Mouse (Mus musculus) midbrain, embryonic 14.5 days (tissue): ENCODE measurements around the gene Sf3b5. TPM values are rescaled to one million over a fixed set of nuclear protein-coding genes. Genes with fewer than 3 reads are reported as not detected.
"Not testable (repeated sequence)": the region's sequence is repeated elsewhere in the genome, so short reads cannot be mapped to it uniquely, and the experiment has no call there.

Experiments used
- ATAC-seq: fragments of 200-750 bp; cut with Nextera tagmentation; 2 replicates; pipeline ENCODE4 v1.8.0; 2017; ENCODE audit warnings: moderate number of reproducible peaks, moderate library complexity; ENCODE audit not compliant: low FRiP score, low TSS enrichment
- DNase-seq: peaks from one replicate; pipeline ENCODE4 v3.0.0-alpha.2; 2015
- H3K27ac ChIP-seq: fragments of 300-500 bp; sonication (generic); replicated peaks from 2 replicates; pipeline ENCODE4 v1.5.1; 2014; ENCODE audit warnings: mild to moderate bottlenecking, low read depth, low read length, moderate library complexity
- H3K27me3 ChIP-seq: fragments of 300-500 bp; sonication (generic); 2 replicates; pipeline ENCODE4 v1.6.1; 2014; ENCODE audit warnings: low read length, control low read depth, mixed read lengths; ENCODE audit not compliant: control insufficient read depth, insufficient read depth
- H3K36me3 ChIP-seq: fragments of 300-500 bp; sonication (generic); 2 replicates; pipeline ENCODE4 v1.6.1; 2014; ENCODE audit warnings: low read length, control low read depth; ENCODE audit not compliant: control insufficient read depth, insufficient read depth
- H3K4me1 ChIP-seq: fragments of 300-500 bp; sonication (generic); 2 replicates; pipeline ENCODE4 v1.6.1; 2014; ENCODE audit warnings: mild to moderate bottlenecking, antibody characterized with exemption, low read length, control low read depth; ENCODE audit not compliant: control insufficient read depth, insufficient read depth
- H3K4me2 ChIP-seq: fragments of 300-500 bp; sonication (generic); 2 replicates; pipeline ENCODE4 v1.6.1; 2014; ENCODE audit warnings: mild to moderate bottlenecking, low read length, moderate library complexity
- H3K4me3 ChIP-seq: fragments of 300-500 bp; sonication (generic); replicated peaks from 2 replicates; pipeline ENCODE4 v1.5.1; 2014; ENCODE audit warnings: low read depth, low read length
- H3K9ac ChIP-seq: fragments of 300-500 bp; sonication (generic); replicated peaks from 2 replicates; pipeline ENCODE4 v1.6.1; 2014; ENCODE audit warnings: mild to moderate bottlenecking, low read length, moderate library complexity
- H3K9me3 ChIP-seq: fragments of 300-500 bp; sonication (generic); 2 replicates; pipeline ENCODE4 v1.6.1; 2016; ENCODE audit warnings: low read length, control low read depth, mixed read lengths; ENCODE audit not compliant: control insufficient read depth
- WGBS: fragments of 180-500 bp; shearing (Covaris S2); extraction: QIAGEN DNeasy Blood & Tissue Kit; methylation state at CpG from one replicate; pipeline ENCODE4 v1.1.7; 2014; 5-methylcytosine and 5-hydroxymethylcytosine counted together
- polyA plus RNA-seq: library from polyadenylated mRNA; unstranded; fragments of >200 nt; fragmentation: Nextera tagmentation; extraction: Ambion mirVana; gene quantifications from 2 replicates; pipeline ENCODE4 v1.2.1, GENCODE M21; 2014

The Sf3b5 gene
- polyA plus RNA-seq, 1 experiment from 2014 or later: 25.3 TPM

GRCm38 (mm10) chr10:13018510-13018909 is 13.4 kb downstream of the Sf3b5 start:
- Histone ChIP-seq H3K27me3 (no peaks in the 10 kb centered on the region), H3K9me3 (no peaks in the 10 kb centered on the region), H3K36me3 (no peaks in the 10 kb centered on the region), H3K4me2 (no peak overlapping the region), H3K4me3 (no peak overlapping the region), H3K27ac (no peak overlapping the region), H3K4me1 (no peaks in the 10 kb centered on the region), H3K9ac (no peak overlapping the region)
- DNase-seq: peak; percentile 64
- ATAC-seq: peak; percentile 28; the same call in 1 of the 2 replicates
- WGBS: 64% methylated on average over 7 of the region's 7 CpGs

GRCm38 (mm10) chr10:13019026-13019425 is 13.9 kb downstream of the Sf3b5 start:
- Histone ChIP-seq H3K4me1 (no peaks in the 10 kb centered on the region), H3K27me3 (no peaks in the 10 kb centered on the region), H3K9ac (no peak overlapping the region), H3K36me3 (no peaks in the 10 kb centered on the region), H3K4me3 (no peak overlapping the region), H3K9me3 (no peaks in the 10 kb centered on the region), H3K27ac (no peak overlapping the region), H3K4me2 (no peak overlapping the region)
- DNase-seq (no peak), ATAC-seq (no peak)
- WGBS: 71% methylated on average over 5 of the region's 5 CpGs

DNA sequence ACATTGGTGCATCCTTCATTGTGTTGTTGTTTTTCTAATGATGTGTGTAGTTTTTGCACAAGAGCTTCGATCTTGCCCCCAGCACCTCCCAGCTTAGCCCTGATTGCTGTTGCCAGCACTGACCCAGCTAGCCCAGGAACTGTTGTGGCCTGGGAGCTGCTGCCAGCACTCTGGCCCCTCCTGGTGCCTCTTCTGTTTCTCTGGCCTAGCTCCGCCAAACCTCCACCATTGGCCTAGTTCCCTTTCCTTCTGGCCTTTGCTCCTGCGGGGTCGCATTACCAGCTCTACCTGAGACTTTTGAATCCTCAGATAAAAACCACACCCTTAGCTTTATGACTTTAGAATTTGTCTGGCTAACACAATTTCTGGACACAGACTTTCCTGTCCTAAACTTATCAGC is 17.0 kb downstream of the Sf3b5 start:
- Histone ChIP-seq H3K27me3 (no peaks in the 10 kb centered on the region), H3K27ac (no peak overlapping the region), H3K9ac (no peak overlapping the region), H3K4me3 (no peak overlapping the region), H3K4me2 (no peak overlapping the region), H3K9me3 (no peaks in the 10 kb centered on the region), H3K36me3 (no peaks in the 10 kb centered on the region), H3K4me1 (no peaks in the 10 kb centered on the region)
- no peak for ATAC-seq
- DNase-seq: no peak
- 90% methylated on average over 4 of the region's 4 CpGs for WGBS

DNA sequence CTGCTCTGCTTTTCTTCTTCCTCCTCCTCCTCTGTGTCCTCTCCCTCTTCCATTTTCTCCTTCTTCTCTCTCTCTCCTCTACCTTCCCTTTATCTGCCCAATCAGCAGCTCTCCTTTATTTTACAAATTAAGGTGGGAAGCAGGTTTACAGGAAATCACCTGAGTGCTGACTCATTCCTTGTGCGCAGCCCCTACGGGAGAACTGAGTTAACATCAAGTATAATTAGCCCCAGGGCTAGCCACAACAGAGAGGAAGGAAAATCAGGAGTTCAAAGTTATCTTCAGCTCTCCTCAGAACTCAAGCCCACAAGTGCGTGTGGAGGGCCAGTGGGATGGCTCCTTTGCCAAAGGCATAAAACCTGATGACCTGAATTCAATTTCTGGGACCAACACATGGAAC is 18.8 kb downstream of the Sf3b5 start:
- H3K36me3 ChIP-seq, H3K27ac ChIP-seq, H3K4me2 ChIP-seq, H3K9me3 ChIP-seq, DNase-seq, ATAC-seq, H3K4me3 ChIP-seq, H3K4me1 ChIP-seq, H3K27me3 ChIP-seq, H3K9ac ChIP-seq: not testable (repeated sequence)
- 75% methylated on average over 3 of the region's 3 CpGs for WGBS

DNA sequence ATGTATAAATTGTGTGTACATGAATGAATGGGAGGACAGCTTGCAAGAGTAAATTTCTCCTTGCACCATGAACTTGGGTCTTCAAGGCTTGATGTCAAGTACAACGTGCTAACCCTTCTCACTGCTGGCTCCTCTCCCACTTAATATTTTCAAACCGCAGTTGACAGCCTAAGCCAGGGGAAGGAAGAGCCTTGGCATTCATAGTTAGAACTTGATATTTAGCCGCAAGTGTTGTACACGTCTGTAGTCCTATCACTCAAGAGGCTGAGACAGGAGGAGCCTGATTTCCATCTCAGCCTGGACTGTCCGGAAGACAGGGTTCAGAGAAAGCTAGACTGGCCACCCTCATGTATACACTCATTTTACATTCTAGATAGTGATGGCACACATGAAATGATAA is 22.6 kb downstream of the Sf3b5 start:
- H3K4me2 ChIP-seq: no peak overlapping the region
- WGBS: 93% methylated on average over 5 of the region's 5 CpGs
- ATAC-seq: no peak
- no peaks in the 10 kb centered on the region for H3K27me3 ChIP-seq
- no peak overlapping the region for H3K4me3 ChIP-seq
- H3K4me1 ChIP-seq: no peaks in the 10 kb centered on the region
- H3K9ac ChIP-seq: no peak overlapping the region
- DNase-seq: no peak
- no peaks in the 10 kb centered on the region for H3K9me3 ChIP-seq
- H3K27ac ChIP-seq: no peak overlapping the region
- H3K36me3 ChIP-seq: no peaks in the 10 kb centered on the region

DNA sequence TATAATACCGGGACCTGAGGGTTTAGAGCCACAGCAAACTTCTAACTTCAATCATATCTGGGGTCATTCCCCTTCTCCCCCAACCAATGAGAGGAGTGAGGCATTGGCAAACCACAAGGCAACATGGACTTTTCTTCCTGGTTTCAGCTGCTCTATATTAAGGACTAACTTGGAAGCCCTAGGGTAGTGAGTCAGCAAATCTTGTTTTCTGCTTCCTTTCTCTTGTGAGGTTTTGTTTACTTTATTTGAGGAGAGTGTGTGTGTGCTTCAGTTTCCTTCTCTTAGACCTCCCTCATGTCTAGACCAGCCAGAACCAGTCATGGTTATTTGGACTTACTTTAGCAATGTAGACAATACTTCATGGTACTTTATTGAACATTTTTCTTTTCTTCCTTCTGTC is 23.1 kb downstream of the Sf3b5 start:
- Histone ChIP-seq H3K9me3 (no peaks in the 10 kb centered on the region), H3K36me3 (no peaks in the 10 kb centered on the region), H3K27me3 (no peaks in the 10 kb centered on the region), H3K4me2 (no peak overlapping the region), H3K27ac (no peak overlapping the region), H3K4me1 (no peaks in the 10 kb centered on the region), H3K4me3 (no peak overlapping the region), H3K9ac (no peak overlapping the region)
- ATAC-seq (no peak), DNase-seq (no peak)
- 97% methylated on average over 1 of the region's 1 CpGs for WGBS

- no peak for ATAC-seq
- H3K4me3 ChIP-seq: no peak overlapping the region
- H3K9ac ChIP-seq: no peak overlapping the region
- H3K27me3 ChIP-seq: no peaks in the 10 kb centered on the region
- H3K27ac ChIP-seq: no peak overlapping the region
- no peak for DNase-seq
- H3K4me2 ChIP-seq: no peak overlapping the region
- no peaks in the 10 kb centered on the region for H3K9me3 ChIP-seq
- WGBS: 95% methylated on average over 5 of the region's 5 CpGs
- H3K36me3 ChIP-seq: no peaks in the 10 kb centered on the region
- H3K4me1 ChIP-seq: no peaks in the 10 kb centered on the region
These were observed 24.3 kb downstream of the Sf3b5 start for GRCm38 (mm10) chr10:13029416-13029815.

DNA sequence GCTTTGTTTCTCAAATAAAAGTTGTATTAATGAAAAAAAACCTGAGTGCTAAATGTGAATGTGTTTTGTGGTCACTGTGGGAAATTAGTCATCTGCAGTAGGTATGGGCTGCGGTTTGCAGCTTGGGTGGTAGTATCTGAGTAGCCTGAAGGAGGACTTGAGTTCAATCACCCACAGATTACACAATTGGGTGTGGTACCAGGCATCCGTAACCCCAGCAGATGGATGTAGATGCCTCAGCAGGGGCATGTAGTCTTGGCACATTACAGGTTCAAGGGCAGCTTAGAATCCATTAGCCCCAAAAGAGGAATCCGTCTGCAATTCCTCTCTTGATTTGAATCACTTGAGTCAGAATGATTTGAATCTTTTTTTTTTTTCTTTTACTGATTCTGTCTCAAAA is 30.1 kb downstream of the Sf3b5 start:
- Histone ChIP-seq H3K4me3 (no peak overlapping the region), H3K27me3 (no peaks in the 10 kb centered on the region), H3K36me3 (no peaks in the 10 kb centered on the region), H3K9me3 (no peaks in the 10 kb centered on the region), H3K9ac (no peak overlapping the region), H3K27ac (no peak overlapping the region), H3K4me2 (no peak overlapping the region), H3K4me1 (no peaks in the 10 kb centered on the region)
- ATAC-seq: no peak
- 89% methylated on average over 3 of the region's 3 CpGs for WGBS
- no peak for DNase-seq

- H3K27ac ChIP-seq: no peak overlapping the region
- DNase-seq (no peak), ATAC-seq (no peak)
- 88% methylated on average over 5 of the region's 5 CpGs for WGBS
- no peaks in the 10 kb centered on the region for H3K27me3 ChIP-seq
- H3K9ac ChIP-seq: no peak overlapping the region
- no peak overlapping the region for H3K4me3 ChIP-seq
- no peaks in the 10 kb centered on the region for H3K4me1 ChIP-seq
- no peaks in the 10 kb centered on the region for H3K9me3 ChIP-seq
- no peak overlapping the region for H3K4me2 ChIP-seq
- no peaks in the 10 kb centered on the region for H3K36me3 ChIP-seq
These were observed 34.6 kb downstream of the Sf3b5 start for GRCm38 (mm10) chr10:13039637-13040174.
